Mouse (Mus musculus): ENCODE measurements at regions not wholly inside any gene's neighbourhood (a gene's known extent, or its start where the extent isn't known, plus 50 kb on each side); places are given as distances from the start of the nearest gene placed in this dataset.

GRCm38 (mm10) chr13:90293697-90294647, 204.6 kb upstream of the Xrcc4 start:
- ATAC-seq (ENCODE audit: low TSS enrichment): no peak

- ATAC-seq (ENCODE audit: low TSS enrichment): peak; percentile 52; the same call in 1 of the 2 replicates
Measured at GRCm38 (mm10) chr13:90292905-90293304, 203.5 kb upstream of the Xrcc4 start.

- ATAC-seq (ENCODE audit: low TSS enrichment): no peak
Measured at GRCm38 (mm10) chr13:90292124-90292523, 202.7 kb upstream of the Xrcc4 start.

GRCm38 (mm10) chr13:90280976-90281375, 191.6 kb upstream of the Xrcc4 start:
- no peak for ATAC-seq (ENCODE audit: low TSS enrichment)

- no peak; the same call in none of the 2 replicates for ATAC-seq (ENCODE audit: low TSS enrichment)
Measured at GRCm38 (mm10) chr13:90279786-90280382, 190.5 kb upstream of the Xrcc4 start.

- ATAC-seq (ENCODE audit: low TSS enrichment): peak; percentile 84
Measured at GRCm38 (mm10) chr13:90279355-90279754, 189.9 kb upstream of the Xrcc4 start.

GRCm38 (mm10) chr13:90259071-90259742, 169.8 kb upstream of the Xrcc4 start:
- ATAC-seq (ENCODE audit: low TSS enrichment): peak; percentile 34; the same call in 1 of the 2 replicates

GRCm38 (mm10) chr13:90252981-90253380, 163.6 kb upstream of the Xrcc4 start:
- no peak for ATAC-seq (ENCODE audit: low TSS enrichment)

- ATAC-seq (ENCODE audit: low TSS enrichment): no peak
Measured at GRCm38 (mm10) chr13:90245997-90246765, 156.8 kb upstream of the Xrcc4 start.

- no peak for ATAC-seq (ENCODE audit: low TSS enrichment)
Measured at GRCm38 (mm10) chr13:90238331-90238730, 148.9 kb upstream of the Xrcc4 start.

- ATAC-seq (ENCODE audit: low TSS enrichment): no peak
Measured at GRCm38 (mm10) chr13:90233986-90234385, 144.6 kb upstream of the Xrcc4 start.

- no peak for ATAC-seq (ENCODE audit: low TSS enrichment)
Measured at GRCm38 (mm10) chr13:90233561-90233960, 144.2 kb upstream of the Xrcc4 start.

- ATAC-seq (ENCODE audit: low TSS enrichment): no peak
Measured at GRCm38 (mm10) chr13:90229106-90229505, 139.7 kb upstream of the Xrcc4 start.

GRCm38 (mm10) chr13:90226212-90226611, 136.8 kb upstream of the Xrcc4 start:
- ATAC-seq (ENCODE audit: low TSS enrichment): no peak

GRCm38 (mm10) chr13:90212390-90212789, 123.0 kb upstream of the Xrcc4 start:
- ATAC-seq (ENCODE audit: low TSS enrichment): no peak

GRCm38 (mm10) chr13:90207875-90208274, 118.5 kb upstream of the Xrcc4 start:
- no peak for ATAC-seq (ENCODE audit: low TSS enrichment)
